Mouse (Mus musculus): ENCODE data around the gene Gm44511. TPM values are rescaled to one million over a fixed set of nuclear protein-coding genes. Genes with fewer than 3 reads are reported as not detected.
"Not testable (repeated sequence)": the region's sequence is repeated elsewhere in the genome, so short reads cannot be mapped to it uniquely, and the experiment has no call there.

Gene Gm44511
- total and polyA plus RNA-seq, 2 experiments = 0.37 TPM; not detected in 1

DNA sequence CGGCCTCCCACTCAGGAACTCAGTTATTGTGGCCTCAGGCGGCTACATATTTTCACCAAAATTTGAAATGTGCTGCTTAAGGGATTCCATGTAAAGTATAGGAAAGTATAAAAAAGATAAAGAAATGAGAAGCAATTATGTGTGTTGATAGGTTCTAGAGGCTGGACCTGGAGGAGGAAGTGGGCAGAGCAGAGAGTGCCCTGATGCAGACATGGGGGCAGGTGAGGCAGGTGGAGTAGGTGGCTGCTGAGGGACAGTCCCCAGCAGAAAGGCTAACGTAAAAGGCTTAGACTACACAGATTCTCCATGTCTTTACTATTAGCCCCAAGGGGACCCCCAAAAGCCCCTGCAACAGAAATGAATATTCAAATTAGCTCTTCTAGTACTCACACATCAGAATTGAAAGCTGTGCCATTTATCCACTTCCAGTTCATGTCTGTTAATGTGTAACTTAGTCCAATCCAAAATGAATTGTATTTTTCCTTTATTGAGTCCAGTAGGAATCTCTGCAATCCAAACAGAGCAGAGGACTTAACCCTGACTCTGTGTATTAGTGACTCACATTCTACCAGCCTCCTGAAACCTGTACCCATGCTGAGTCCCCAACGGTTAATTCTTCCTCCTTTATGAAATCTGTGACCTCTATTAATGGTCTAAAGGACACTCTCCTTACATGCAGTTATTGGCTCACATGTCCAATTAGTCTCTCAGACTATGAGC, 7.9 kb downstream of the Gm44511 start:
- Histone ChIP-seq H3K36me3 (ENCODE audit: control insufficient read depth, insufficient read depth, low read length) (no peaks in the 10 kb centered on the region), H3K79me2 (ENCODE audit: control insufficient read depth, insufficient read depth, low read length) (no peaks in the 10 kb centered on the region), H3K9ac (ENCODE audit: low read depth, low read length) (no peak overlapping the region), H3K27ac (replicated peaks; ENCODE audit: insufficient read depth, low read depth, low read length) (no peak overlapping the region), H3K27me3 (ENCODE audit: control insufficient read depth, insufficient read depth, low read length) (peaks cover 2% of the 10 kb centered on the region; the same call in 1 of the 2 replicates), H3K4me1 (ENCODE audit: control insufficient read depth, insufficient read depth, low read length) (no peaks in the 10 kb centered on the region; the same call in 1 of the 2 replicates), H3K4me3 (ENCODE audit: insufficient read depth, low read depth, low read length) (no peak overlapping the region)
- no peak for DNase-seq (ENCODE audit: extremely low read depth, low read depth, low spot score)
- WGBS = 80% methylated on average over 4 of the region's 4 CpGs
- TF ChIP-seq POLR2A (IDR thresholded peaks at IDR 0.05; ENCODE audit: extremely low read depth, insufficient read depth, low read length) = no peak
- no peak for TF ChIP-seq CTCF (IDR thresholded peaks at IDR 0.05; ENCODE audit: low read depth, low read length)

DNA sequence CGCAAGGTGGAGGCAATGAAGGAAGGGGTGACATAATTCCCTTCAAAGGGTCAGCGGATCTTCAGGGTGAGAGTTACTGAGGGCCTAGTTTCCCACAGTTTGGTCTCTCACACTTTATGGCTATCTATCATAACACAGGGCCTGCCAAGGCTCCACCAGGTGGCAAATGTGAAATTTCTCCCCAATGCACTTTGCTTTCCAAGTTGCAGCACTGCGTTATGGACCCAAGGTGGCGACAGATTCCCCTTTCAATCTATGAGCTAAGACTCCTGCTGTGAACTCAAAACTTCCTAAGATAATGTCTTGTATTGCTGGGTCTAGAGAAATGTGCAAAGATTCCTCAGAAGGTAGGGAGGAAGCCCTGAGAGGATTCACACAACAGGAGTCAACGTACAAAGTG, 17.6 kb downstream of the Gm44511 start:
- WGBS = 84% methylated on average over 5 of the region's 5 CpGs
- Histone ChIP-seq H3K36me3 (ENCODE audit: control insufficient read depth, insufficient read depth, low read length) (no peaks in the 10 kb centered on the region), H3K27ac (replicated peaks; ENCODE audit: insufficient read depth, low read depth, low read length) (no peak overlapping the region), H3K79me2 (ENCODE audit: control insufficient read depth, insufficient read depth, low read length) (no peaks in the 10 kb centered on the region), H3K9ac (ENCODE audit: low read depth, low read length) (no peak overlapping the region), H3K27me3 (ENCODE audit: control insufficient read depth, insufficient read depth, low read length) (no peaks in the 10 kb centered on the region), H3K4me3 (ENCODE audit: insufficient read depth, low read depth, low read length) (no peak overlapping the region), H3K4me1 (ENCODE audit: control insufficient read depth, insufficient read depth, low read length) (no peaks in the 10 kb centered on the region)
- TF ChIP-seq CTCF (IDR thresholded peaks at IDR 0.05; ENCODE audit: low read depth, low read length) (peak; percentile 45), POLR2A (IDR thresholded peaks at IDR 0.05; ENCODE audit: extremely low read depth, insufficient read depth, low read length) (no peak)
- DNase-seq (ENCODE audit: extremely low read depth, low read depth, low spot score) = peak; percentile 39

DNA sequence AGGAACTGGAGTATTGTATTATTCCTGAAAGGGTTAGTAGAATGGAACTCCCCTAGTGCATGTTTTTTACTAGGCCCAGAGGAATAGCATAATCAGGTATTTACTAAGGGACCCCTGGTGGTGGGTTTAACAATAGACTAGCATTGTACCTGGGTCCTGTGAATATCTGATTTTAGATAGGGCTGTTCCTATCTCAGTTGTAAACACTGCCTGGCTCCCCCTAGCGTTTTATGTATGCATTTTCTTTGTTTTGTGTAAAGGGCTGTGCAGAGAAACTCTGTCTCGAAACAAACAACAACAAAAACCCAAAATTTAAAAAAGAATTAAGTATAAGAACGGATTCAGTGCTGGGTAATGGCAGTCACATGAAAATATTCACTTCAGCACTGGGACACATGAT, 19.1 kb downstream of the Gm44511 start:
- H3K36me3 ChIP-seq (ENCODE audit: control insufficient read depth, insufficient read depth, low read length) = no peaks in the 10 kb centered on the region
- no peak overlapping the region for H3K27ac ChIP-seq (replicated peaks; ENCODE audit: insufficient read depth, low read depth, low read length)
- H3K79me2 ChIP-seq (ENCODE audit: control insufficient read depth, insufficient read depth, low read length) = no peaks in the 10 kb centered on the region
- H3K27me3 ChIP-seq (ENCODE audit: control insufficient read depth, insufficient read depth, low read length) = no peaks in the 10 kb centered on the region
- no peak overlapping the region for H3K4me3 ChIP-seq (ENCODE audit: insufficient read depth, low read depth, low read length)
- WGBS = 62% methylated on average over 3 of the region's 3 CpGs
- peak; percentile 24 for DNase-seq (ENCODE audit: extremely low read depth, low read depth, low spot score)
- TF ChIP-seq POLR2A (IDR thresholded peaks at IDR 0.05; ENCODE audit: extremely low read depth, insufficient read depth, low read length) (no peak), CTCF (IDR thresholded peaks at IDR 0.05; ENCODE audit: low read depth, low read length) (no peak)
- no peaks in the 10 kb centered on the region for H3K4me1 ChIP-seq (ENCODE audit: control insufficient read depth, insufficient read depth, low read length)
- H3K9ac ChIP-seq (ENCODE audit: low read depth, low read length) = no peak overlapping the region

DNA sequence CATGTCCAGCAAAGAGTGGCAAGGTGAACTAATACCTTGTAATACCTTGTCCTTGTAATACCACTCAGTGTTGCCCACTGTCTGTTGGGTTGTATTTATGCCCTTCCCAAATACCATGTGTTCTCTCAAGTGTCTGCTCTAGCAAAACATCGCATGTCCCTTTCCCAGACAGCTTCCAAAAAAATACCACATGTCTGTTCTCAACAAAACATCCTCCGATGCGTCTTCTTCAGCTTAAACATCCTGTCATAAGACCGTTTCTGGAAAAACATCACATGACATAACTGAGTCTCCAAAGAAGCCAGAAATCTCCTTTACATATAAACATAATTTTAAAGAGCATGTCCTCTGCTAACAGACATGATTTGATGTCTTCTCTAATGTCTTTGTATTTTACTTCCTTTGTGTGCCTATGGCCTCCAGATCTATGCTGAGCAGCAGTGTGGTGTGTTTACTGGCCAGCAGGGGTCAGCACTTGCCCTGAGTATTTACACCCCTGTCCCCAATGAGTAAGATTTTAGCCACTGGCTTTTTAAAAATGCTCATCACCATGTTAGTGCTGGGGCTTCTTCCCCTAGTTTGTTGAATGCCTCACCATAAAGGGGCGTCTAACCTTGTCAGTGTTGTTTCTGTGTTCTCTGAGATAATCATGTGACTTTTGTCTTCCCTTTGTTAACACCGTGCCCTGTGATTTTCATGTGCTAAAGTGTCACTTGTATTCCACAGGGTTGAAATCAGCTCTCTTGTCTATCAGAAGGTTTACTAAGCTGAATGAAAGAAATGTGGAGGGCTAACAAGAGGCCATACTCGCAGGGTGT, 21.1 kb downstream of the Gm44511 start:
- H3K4me1 ChIP-seq (ENCODE audit: control insufficient read depth, insufficient read depth, low read length) = not testable (repeated sequence)

DNA sequence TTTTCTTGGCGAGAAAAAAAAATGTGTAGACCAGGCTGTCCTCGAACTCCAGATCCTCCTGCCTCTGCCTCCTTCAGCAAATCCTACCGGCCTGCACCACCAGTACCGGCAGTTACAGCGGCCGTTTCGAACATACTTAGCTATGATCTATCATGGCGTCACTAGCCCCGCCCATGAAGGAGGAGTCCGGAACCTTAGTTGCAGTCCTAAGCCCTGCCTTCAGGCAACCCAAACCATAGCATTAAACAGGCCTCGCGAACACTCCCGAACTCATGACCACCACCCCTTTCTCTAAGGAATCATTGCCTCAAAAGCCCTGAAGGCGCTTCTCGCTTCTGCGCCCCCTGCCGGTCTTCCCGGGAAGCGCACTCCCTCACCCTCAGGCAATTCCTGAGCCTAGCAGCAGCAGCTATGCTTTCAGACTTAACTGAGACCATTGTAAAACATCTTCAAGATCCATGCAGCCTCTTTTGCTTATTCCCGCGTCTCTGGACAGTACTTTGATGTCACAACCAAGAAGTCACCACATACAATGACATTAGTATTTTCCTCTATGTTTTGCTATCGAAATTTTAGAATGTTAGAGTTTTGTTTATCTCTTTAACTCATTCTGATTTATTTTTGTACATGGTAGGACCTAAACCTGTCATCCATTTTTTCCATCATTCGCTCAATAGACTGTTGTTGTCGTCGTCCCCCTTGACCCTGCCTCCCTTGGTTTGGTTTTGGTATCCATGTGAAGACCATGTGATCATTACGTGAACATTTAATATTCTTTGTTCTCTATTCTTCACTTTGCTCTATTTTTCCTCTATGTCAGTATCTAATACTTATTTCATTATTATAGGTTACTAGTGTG, 22.9 kb downstream of the Gm44511 start:
- Histone ChIP-seq H3K4me3 (ENCODE audit: insufficient read depth, low read depth, low read length) (no peak overlapping the region), H3K27me3 (ENCODE audit: control insufficient read depth, insufficient read depth, low read length) (no peaks in the 10 kb centered on the region)

More for the DNA sequence above, 21.1 kb downstream of the Gm44511 start:
- DNase-seq (ENCODE audit: extremely low read depth, low read depth, low spot score) = peak; percentile 58
- 61% methylated on average over 7 of the region's 7 CpGs for WGBS
- peak; percentile 59 for TF ChIP-seq CTCF (IDR thresholded peaks at IDR 0.05; ENCODE audit: low read depth, low read length)
- not testable (repeated sequence) for H3K27ac ChIP-seq (replicated peaks; ENCODE audit: insufficient read depth, low read depth, low read length); H3K4me3 ChIP-seq (ENCODE audit: insufficient read depth, low read depth, low read length); H3K27me3 ChIP-seq (ENCODE audit: control insufficient read depth, insufficient read depth, low read length); H3K79me2 ChIP-seq (ENCODE audit: control insufficient read depth, insufficient read depth, low read length); H3K9ac ChIP-seq (ENCODE audit: low read depth, low read length); H3K36me3 ChIP-seq (ENCODE audit: control insufficient read depth, insufficient read depth, low read length)

More for the DNA sequence above, 22.9 kb downstream of the Gm44511 start:
- no peak for TF ChIP-seq POLR2A (IDR thresholded peaks at IDR 0.05; ENCODE audit: extremely low read depth, insufficient read depth, low read length)
- peak; percentile 94 for TF ChIP-seq CTCF (IDR thresholded peaks at IDR 0.05; ENCODE audit: low read depth, low read length)
- peak; percentile 97 for DNase-seq (ENCODE audit: extremely low read depth, low read depth, low spot score)
- no peak overlapping the region for H3K9ac ChIP-seq (ENCODE audit: low read depth, low read length)
- 11% methylated on average over 26 of the region's 26 CpGs for WGBS
- no peaks in the 10 kb centered on the region for H3K36me3 ChIP-seq (ENCODE audit: control insufficient read depth, insufficient read depth, low read length)
- H3K4me1 ChIP-seq (ENCODE audit: control insufficient read depth, insufficient read depth, low read length) = peaks cover 1% of the 10 kb centered on the region; the same call in 1 of the 2 replicates
- no peaks in the 10 kb centered on the region for H3K79me2 ChIP-seq (ENCODE audit: control insufficient read depth, insufficient read depth, low read length)
- H3K27ac ChIP-seq (replicated peaks; ENCODE audit: insufficient read depth, low read depth, low read length) = no peak overlapping the region
